Mouse (Mus musculus) MEL (cell line): ENCODE measurements at regions not wholly inside any gene's neighbourhood (a gene's known extent, or its start where the extent isn't known, plus 50 kb on each side); places are given as distances from the start of the nearest gene placed in this dataset.

Experiments
- DNase-seq: peaks from one replicate; pipeline ENCODE4 v3.0.0; 2011; ENCODE audit warnings: low read depth, low spot score
- H3K27ac ChIP-seq: 2 replicates; pipeline ENCODE4 v1.5.1; 2012; ENCODE audit warnings: low read depth, mild to moderate bottlenecking, control low read depth, low read length, moderate library complexity; ENCODE audit not compliant: control insufficient read depth
- H3K27me3 ChIP-seq, 2 experiments: fragments of 150-350 bp in 1 of 2; sonication (generic) in 1 of 2; 2 replicates each; pipeline ENCODE4 v1.6.1; 2012; ENCODE audit warnings: low read length in 2 of 2, mild to moderate bottlenecking in 2 of 2, improper control_type of control experiment in 1 of 2, moderate library complexity in 1 of 2; ENCODE audit not compliant: insufficient read depth in 2 of 2, control insufficient read depth in 1 of 2
- H3K36me3 ChIP-seq, 2 experiments: 2 replicates each; pipeline ENCODE4 v1.6.1; 2012 to 2014; ENCODE audit warnings: low read length in 2 of 2, improper control_type of control experiment in 1 of 2, inconsistent platforms in 1 of 2, mild to moderate bottlenecking in 1 of 2; ENCODE audit not compliant: insufficient read depth in 2 of 2, control insufficient read depth in 1 of 2
- H3K4me1 ChIP-seq, 2 experiments: fragments of 150-350 bp in 1 of 2; sonication (generic) in 1 of 2; 2 replicates each; pipeline ENCODE4 v1.6.1; 2012; ENCODE audit warnings: low read length in 2 of 2, improper control_type of control experiment in 1 of 2, mild to moderate bottlenecking in 1 of 2; ENCODE audit not compliant: insufficient read depth in 2 of 2, control insufficient read depth in 1 of 2
- H3K4me3 ChIP-seq, 2 experiments: fragments of 150-350 bp in 1 of 2; sonication (generic) in 1 of 2; 2 replicates each; pipeline ENCODE4 v1.5.1; 2012; ENCODE audit warnings: low read depth in 2 of 2, low read length in 2 of 2, mild to moderate bottlenecking in 2 of 2, moderate library complexity in 2 of 2, control low read depth in 1 of 2, improper control_type of control experiment in 1 of 2; ENCODE audit not compliant: control insufficient read depth in 1 of 2, insufficient read depth in 1 of 2
- H3K79me2 ChIP-seq: 2 replicates; pipeline ENCODE4 v1.6.1; 2012; ENCODE audit warnings: mild to moderate bottlenecking, low read length, moderate library complexity; ENCODE audit not compliant: control insufficient read depth, poor library complexity, insufficient read depth
- H3K9ac ChIP-seq: 2 replicates; pipeline ENCODE4 v1.6.1; 2012; ENCODE audit warnings: low read depth, mild to moderate bottlenecking, control low read depth, low read length, moderate library complexity; ENCODE audit not compliant: control insufficient read depth, poor library complexity, severe bottlenecking
- H3K9me3 ChIP-seq: fragments of 150-350 bp; sonication (generic); replicated peaks from 2 replicates; pipeline ENCODE4 v1.6.1; 2012; ENCODE audit warnings: mild to moderate bottlenecking, low read length, improper control_type of control experiment, moderate library complexity; ENCODE audit not compliant: insufficient read depth
- BHLHE40 ChIP-seq: IDR thresholded peaks from 2 replicates; pipeline ENCODE4 v1.6.1; 2012; ENCODE audit warnings: low read depth, mild to moderate bottlenecking, inconsistent platforms, low read length, improper control_type of control experiment, borderline replicate concordance
- CHD1 ChIP-seq: IDR thresholded peaks from 2 replicates; pipeline ENCODE4 v1.6.1; 2012; ENCODE audit warnings: low read depth, mild to moderate bottlenecking, inconsistent platforms, low read length, improper control_type of control experiment
- CTCF ChIP-seq, 3 experiments: IDR thresholded peaks in 2 of 3; conservative IDR thresholded peaks in 1 of 3; 2 replicates each; pipeline ENCODE4 v1.5.1; 2011 to 2012; ENCODE audit warnings: low read length in 3 of 3, low read depth in 2 of 3, mild to moderate bottlenecking in 2 of 3, improper control_type of control experiment in 1 of 3, inconsistent platforms in 1 of 3, mixed read lengths in 1 of 3, moderate library complexity in 1 of 3; ENCODE audit not compliant: control insufficient read depth in 1 of 3, insufficient read depth in 1 of 3, poor library complexity in 1 of 3, severe bottlenecking in 1 of 3
- E2F4 ChIP-seq: IDR thresholded peaks from 2 replicates; pipeline ENCODE4 v1.6.1; 2011; ENCODE audit warnings: low read depth, low read length, improper control_type of control experiment, borderline replicate concordance
- ELF1 ChIP-seq: IDR thresholded peaks from 2 replicates; pipeline ENCODE4 v1.6.1; 2014; ENCODE audit warnings: low read depth, mild to moderate bottlenecking, inconsistent platforms, low read length, improper control_type of control experiment, moderate library complexity
- ETS1 ChIP-seq: IDR thresholded peaks from 2 replicates; pipeline ENCODE4 v1.6.1; 2012; ENCODE audit warnings: low read depth, mild to moderate bottlenecking, inconsistent platforms, low read length, improper control_type of control experiment, moderate library complexity
- KAT2A ChIP-seq: conservative IDR thresholded peaks from 2 replicates; pipeline ENCODE4 v1.6.1; 2012; ENCODE audit warnings: low read depth, low read length, improper control_type of control experiment, inconsistent platforms
- MAFK ChIP-seq: IDR thresholded peaks from 2 replicates; pipeline ENCODE4 v1.6.1; 2011; ENCODE audit warnings: low read depth, mild to moderate bottlenecking, low read length, improper control_type of control experiment, borderline replicate concordance
- POLR2AphosphoS2 ChIP-seq: IDR thresholded peaks from 2 replicates; pipeline ENCODE4 v1.6.1; 2011; ENCODE audit warnings: low read length, improper control_type of control experiment
- POLR2AphosphoS5 ChIP-seq: IDR thresholded peaks from 2 replicates; pipeline ENCODE4 v1.6.1; 2012; ENCODE audit warnings: low read depth, borderline replicate concordance, mild to moderate bottlenecking, inconsistent platforms, low read length, moderate library complexity, mixed read lengths
- RCOR1 ChIP-seq: IDR thresholded peaks from 2 replicates; pipeline ENCODE4 v1.6.1; 2012; ENCODE audit warnings: low read depth, mild to moderate bottlenecking, inconsistent platforms, low read length, improper control_type of control experiment
- TAL1 ChIP-seq: IDR thresholded peaks from 2 replicates; pipeline ENCODE4 v1.6.1; 2012; ENCODE audit warnings: mild to moderate bottlenecking, inconsistent platforms, low read length, moderate library complexity, mixed read lengths
- TCF12 ChIP-seq: IDR thresholded peaks from 2 replicates; pipeline ENCODE4 v1.6.1; 2014; ENCODE audit warnings: low read depth, mild to moderate bottlenecking, inconsistent platforms, low read length, improper control_type of control experiment, moderate library complexity
- ZMIZ1 ChIP-seq: IDR thresholded peaks from 2 replicates; pipeline ENCODE4 v1.6.1; 2012; ENCODE audit warnings: low read depth, mild to moderate bottlenecking, inconsistent platforms, low read length, improper control_type of control experiment, moderate library complexity

DNA sequence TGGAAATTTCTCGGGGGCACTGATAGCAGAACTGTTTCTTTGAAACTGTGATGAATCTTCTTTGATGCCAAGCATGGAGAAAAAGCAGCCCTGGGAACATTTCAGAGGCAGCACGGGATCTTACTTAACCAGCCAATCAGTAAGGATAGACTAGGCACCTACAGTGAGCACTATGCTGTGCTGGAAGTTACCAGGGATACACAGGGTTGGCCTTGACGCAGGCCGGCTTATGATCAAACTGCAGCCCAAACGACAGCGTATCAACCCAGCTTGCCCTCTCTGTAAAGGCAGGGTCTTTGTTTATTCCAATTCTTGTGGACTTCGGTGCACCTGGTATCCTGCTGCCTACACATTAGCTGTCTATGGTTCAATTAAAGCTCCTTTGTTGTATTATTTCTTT, 147.1 kb upstream of the Tex13c2 start:
- H3K9me3 ChIP-seq = no peaks in the 10 kb centered on the region
- TF ChIP-seq RCOR1 (no peak), CTCF (IDR thresholded peaks at IDR 0.05 in 2 of 3, conservative IDR thresholded peaks at IDR 0.05 in 1 of 3; ENCODE audit: control insufficient read depth in 1 of 3, insufficient read depth in 1 of 3, low read depth in 2 of 3, low read length in 3 of 3, poor library complexity in 1 of 3, severe bottlenecking in 1 of 3) (no peak), CHD1 (no peak), MAFK (no peak), TAL1 (no peak), E2F4 (no peak)
- DNase-seq = no peak
- no peaks in the 10 kb centered on the region for H3K36me3 ChIP-seq
- no peaks in the 10 kb centered on the region for H3K4me1 ChIP-seq
- H3K4me3 ChIP-seq = no peak overlapping the region
- H3K9ac ChIP-seq = no peak overlapping the region
- H3K27me3 ChIP-seq = no peaks in the 10 kb centered on the region; a peak in 1 of 4 replicates
- H3K79me2 ChIP-seq = no peaks in the 10 kb centered on the region
- no peak overlapping the region for H3K27ac ChIP-seq

GRCm38 (mm10) chrX:42342951-42343879, 146.3 kb upstream of the Tex13c2 start:
- no peaks in the 10 kb centered on the region for H3K9me3 ChIP-seq
- no peaks in the 10 kb centered on the region for H3K36me3 ChIP-seq
- no peak for DNase-seq
- H3K9ac ChIP-seq = no peak overlapping the region
- no peak overlapping the region for H3K4me3 ChIP-seq
- H3K27ac ChIP-seq = no peak overlapping the region
- TF ChIP-seq POLR2AphosphoS5 (no peak), KAT2A (no peak), ZMIZ1 (no peak), POLR2AphosphoS2 (no peak), CHD1 (no peak), BHLHE40 (no peak), ETS1 (no peak), TCF12 (no peak), ELF1 (no peak)
- TF ChIP-seq, all 39 proteins: peak for 0
- Histone ChIP-seq H3K79me2 (no peaks in the 10 kb centered on the region), H3K27me3 (no peaks in the 10 kb centered on the region; a peak in 1 of 4 replicates), H3K4me1 (no peaks in the 10 kb centered on the region)
